Mouse (Mus musculus): ENCODE measurements around the gene Lrp3. TPM values are rescaled to one million over a fixed set of nuclear protein-coding genes. Genes with fewer than 3 reads are reported as not detected.

Gene Lrp3
- polyA plus RNA-seq, 1 experiment from 2014 or later, result 9.6 TPM

- 3% methylated on average over 54 of the region's 54 CpGs for WGBS
- H3K4me2 ChIP-seq (replicated peaks), result peak overlapping the region; percentile 73
- peaks cover 9% of the 10 kb centered on the region; the same call in 1 of the 2 replicates for H3K9me3 ChIP-seq
- H3K36me3 ChIP-seq, result no peaks in the 10 kb centered on the region
- H3K4me1 ChIP-seq, result peaks cover 18% of the 10 kb centered on the region
- H3K4me3 ChIP-seq, result peak overlapping the region; percentile 45
- 0 out of 2 replicates have a peak, but pooled peaks have one; percentile 29 for ATAC-seq (ENCODE audit: low FRiP score, low read depth)
- H3K9ac ChIP-seq, result peak overlapping the region; percentile 56; the same call in 1 of the 2 replicates
- no peak overlapping the region for H3K27ac ChIP-seq
- H3K27me3 ChIP-seq, result peaks cover 69% of the 10 kb centered on the region
Measured at GRCm38 (mm10) chr7:35184833-35185724, 30.2 kb downstream of the Lrp3 start.

- WGBS, result 53% methylated on average over 18 of the region's 18 CpGs
- Histone ChIP-seq H3K9ac (0 out of 2 replicates have a peak overlapping the region, but pooled peaks have one; percentile 19), H3K4me2 (replicated peaks) (no peak overlapping the region), H3K4me1 (0 out of 2 replicates have a peak, but pooled peaks cover 2% of the 10 kb centered on the region), H3K27ac (no peak overlapping the region), H3K36me3 (no peaks in the 10 kb centered on the region), H3K9me3 (no peaks in the 10 kb centered on the region), H3K27me3 (peaks cover 23% of the 10 kb centered on the region), H3K4me3 (no peak overlapping the region)
- no peak for ATAC-seq (ENCODE audit: low FRiP score, low read depth)
Measured at GRCm38 (mm10) chr7:35176412-35177381, 38.6 kb downstream of the Lrp3 start.

DNA sequence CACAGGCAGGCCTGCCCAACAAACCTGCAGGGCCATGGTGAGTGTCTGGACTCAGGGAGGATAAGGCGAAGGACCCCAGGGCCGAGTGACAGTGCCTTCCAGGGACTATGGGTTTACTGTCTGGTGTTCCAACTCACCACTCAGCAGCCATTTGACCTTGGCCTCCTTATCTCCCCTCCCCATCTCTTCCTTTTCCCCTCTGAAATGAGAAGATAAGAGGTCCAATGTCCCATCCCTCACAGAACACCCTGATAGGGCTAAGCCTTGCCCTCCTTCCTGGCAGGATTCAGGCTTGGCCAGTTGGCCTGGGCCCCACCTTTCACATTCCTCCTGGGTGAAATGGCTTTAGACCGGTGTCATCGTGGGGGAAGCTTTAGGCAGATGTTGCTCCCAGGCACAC, 39.8 kb downstream of the Lrp3 start:
- ATAC-seq (ENCODE audit: low FRiP score, low read depth), result no peak
- Histone ChIP-seq H3K36me3 (no peaks in the 10 kb centered on the region), H3K27me3 (peaks cover 34% of the 10 kb centered on the region), H3K9me3 (no peaks in the 10 kb centered on the region), H3K4me2 (replicated peaks) (no peak overlapping the region), H3K9ac (no peak overlapping the region), H3K27ac (no peak overlapping the region), H3K4me3 (no peak overlapping the region), H3K4me1 (0 out of 2 replicates have a peak, but pooled peaks cover 2% of the 10 kb centered on the region)
- whole genome bisulfite sequencing, result 86% methylated on average over 4 of the region's 4 CpGs

- no peaks in the 10 kb centered on the region for H3K9me3 ChIP-seq
- H3K4me3 ChIP-seq, result no peak overlapping the region
- H3K4me2 ChIP-seq (replicated peaks), result peak overlapping the region; percentile 52; the same call in 1 of the 2 replicates
- H3K27me3 ChIP-seq, result peaks cover 43% of the 10 kb centered on the region
- H3K9ac ChIP-seq, result 0 out of 2 replicates have a peak overlapping the region, but pooled peaks have one; percentile 14
- H3K4me1 ChIP-seq, result 0 out of 2 replicates have a peak, but pooled peaks cover 2% of the 10 kb centered on the region
- WGBS, result 69% methylated on average over 4 of the region's 4 CpGs
- no peak overlapping the region for H3K27ac ChIP-seq
- ATAC-seq (ENCODE audit: low FRiP score, low read depth), result no peak
- no peaks in the 10 kb centered on the region for H3K36me3 ChIP-seq
Measured at GRCm38 (mm10) chr7:35172519-35172918, 42.8 kb downstream of the Lrp3 start.

GRCm38 (mm10) chr7:35171867-35172382, 43.4 kb downstream of the Lrp3 start:
- H3K27ac ChIP-seq, result no peak overlapping the region
- peaks cover 43% of the 10 kb centered on the region for H3K27me3 ChIP-seq
- WGBS, result 5% methylated on average over 16 of the region's 16 CpGs
- H3K4me1 ChIP-seq, result 0 out of 2 replicates have a peak, but pooled peaks cover 2% of the 10 kb centered on the region
- H3K4me3 ChIP-seq, result peak overlapping the region; percentile 13; the same call in 1 of the 2 replicates
- H3K36me3 ChIP-seq, result no peaks in the 10 kb centered on the region
- no peaks in the 10 kb centered on the region for H3K9me3 ChIP-seq
- peak overlapping the region; percentile 52 for H3K4me2 ChIP-seq (replicated peaks)
- 0 out of 2 replicates have a peak overlapping the region, but pooled peaks have one; percentile 14 for H3K9ac ChIP-seq
- ATAC-seq (ENCODE audit: low FRiP score, low read depth), result peak; percentile 69

DNA sequence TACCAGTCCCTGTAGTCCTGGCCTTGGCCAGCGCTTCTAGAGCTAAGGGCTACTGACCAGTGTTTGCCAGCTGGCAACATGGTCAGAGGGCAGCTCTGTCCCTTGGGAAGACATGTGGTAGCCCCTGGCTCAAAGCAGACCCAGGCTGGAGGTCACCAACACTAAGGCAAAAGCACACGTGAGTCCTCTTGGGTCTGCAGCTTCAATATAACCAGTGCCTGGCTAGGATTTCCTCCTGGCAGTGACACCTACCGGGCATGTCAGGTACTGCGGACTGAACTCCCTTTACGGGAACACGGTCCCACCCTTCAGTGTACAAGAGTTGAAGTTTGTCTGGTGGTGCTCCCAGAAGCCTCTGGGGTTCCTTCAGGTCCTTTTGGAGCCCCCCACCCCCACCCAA, 46.0 kb downstream of the Lrp3 start:
- Histone ChIP-seq H3K9me3 (no peaks in the 10 kb centered on the region), H3K4me3 (no peak overlapping the region), H3K27ac (no peak overlapping the region), H3K36me3 (no peaks in the 10 kb centered on the region), H3K27me3 (peaks cover 41% of the 10 kb centered on the region), H3K9ac (no peak overlapping the region), H3K4me1 (0 out of 2 replicates have a peak, but pooled peaks cover 2% of the 10 kb centered on the region), H3K4me2 (replicated peaks) (no peak overlapping the region)
- 15% methylated on average over 6 of the region's 6 CpGs for WGBS
- 0 out of 2 replicates have a peak, but pooled peaks have one; percentile 12 for ATAC-seq (ENCODE audit: low FRiP score, low read depth)

DNA sequence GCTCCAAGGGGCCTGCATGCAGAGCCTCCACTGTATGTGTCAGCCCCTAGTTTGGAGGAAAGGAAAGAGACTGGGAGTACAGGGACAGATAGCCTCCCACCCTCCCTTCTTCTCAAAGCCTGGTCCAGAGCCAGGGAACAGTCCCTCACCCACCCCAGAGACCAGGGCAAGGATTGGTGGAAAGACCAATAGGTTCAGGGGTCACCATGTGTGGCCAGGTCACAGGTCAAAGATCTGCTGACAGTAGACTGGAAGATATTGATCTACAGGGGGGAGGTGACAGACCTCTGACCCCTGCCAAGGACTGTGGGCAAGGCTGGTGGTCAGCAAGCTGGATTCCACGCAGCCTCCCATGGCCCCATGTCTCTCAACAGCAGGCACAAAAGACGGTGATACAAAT, 47.4 kb downstream of the Lrp3 start:
- peaks cover 27% of the 10 kb centered on the region for H3K27me3 ChIP-seq
- no peak overlapping the region for H3K4me3 ChIP-seq
- no peak overlapping the region for H3K9ac ChIP-seq
- no peak overlapping the region for H3K27ac ChIP-seq
- no peaks in the 10 kb centered on the region for H3K36me3 ChIP-seq
- ATAC-seq (ENCODE audit: low FRiP score, low read depth), result no peak
- no peaks in the 10 kb centered on the region for H3K9me3 ChIP-seq
- 0 out of 2 replicates have a peak, but pooled peaks cover 2% of the 10 kb centered on the region for H3K4me1 ChIP-seq
- 66% methylated on average over 2 of the region's 2 CpGs for WGBS
- H3K4me2 ChIP-seq (replicated peaks), result no peak overlapping the region

DNA sequence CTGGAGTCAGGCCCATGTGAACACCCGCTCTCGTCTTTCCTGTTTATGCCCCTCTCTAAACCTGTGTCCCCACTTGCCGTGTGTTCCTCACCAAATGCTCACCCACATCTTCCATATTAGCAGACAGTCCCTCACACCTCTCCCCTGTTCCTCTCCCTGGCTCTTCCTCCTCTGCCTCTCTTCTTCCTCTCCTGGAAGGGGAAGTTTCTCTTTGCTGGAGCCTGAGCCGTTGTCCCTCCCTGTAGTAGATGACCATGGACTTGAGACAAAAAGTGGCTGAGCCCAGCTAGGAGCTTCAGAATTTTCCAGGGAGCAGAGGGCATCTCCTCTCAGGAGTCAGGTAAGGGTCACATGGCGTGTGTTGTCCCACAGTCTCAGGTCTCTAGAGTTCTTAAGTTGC, 48.3 kb downstream of the Lrp3 start:
- WGBS, result 75% methylated on average over 5 of the region's 5 CpGs
- no peaks in the 10 kb centered on the region for H3K4me1 ChIP-seq
- peaks cover 20% of the 10 kb centered on the region for H3K27me3 ChIP-seq
- no peak overlapping the region for H3K4me3 ChIP-seq
- H3K36me3 ChIP-seq, result no peaks in the 10 kb centered on the region
- H3K27ac ChIP-seq, result no peak overlapping the region
- no peak for ATAC-seq (ENCODE audit: low FRiP score, low read depth)
- no peak overlapping the region for H3K9ac ChIP-seq
- no peak overlapping the region for H3K4me2 ChIP-seq (replicated peaks)
- no peaks in the 10 kb centered on the region for H3K9me3 ChIP-seq

DNA sequence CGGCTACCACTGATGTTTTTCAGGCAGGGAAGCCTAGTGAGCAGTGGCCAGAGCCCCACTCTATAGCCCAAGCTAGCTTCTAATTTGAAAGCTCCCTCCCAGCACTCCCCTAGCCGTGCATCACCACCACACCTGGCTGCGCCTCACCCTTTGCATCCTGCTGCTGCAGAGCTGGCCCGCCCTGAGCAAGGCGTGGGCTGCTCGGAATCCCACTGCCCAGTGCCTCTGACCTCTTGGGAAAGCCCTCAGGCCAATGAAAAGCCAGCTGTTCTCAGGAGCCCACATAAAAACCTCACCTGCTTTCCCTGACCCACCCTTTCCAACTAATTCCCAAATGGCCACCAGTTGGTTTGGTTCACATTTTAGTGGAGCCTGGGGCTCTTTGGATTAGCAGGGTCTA, 51.2 kb downstream of the Lrp3 start:
- Histone ChIP-seq H3K9ac (no peak overlapping the region), H3K9me3 (no peaks in the 10 kb centered on the region), H3K27me3 (no peaks in the 10 kb centered on the region), H3K4me1 (no peaks in the 10 kb centered on the region), H3K4me3 (no peak overlapping the region), H3K36me3 (no peaks in the 10 kb centered on the region), H3K4me2 (replicated peaks) (no peak overlapping the region), H3K27ac (no peak overlapping the region)
- ATAC-seq (ENCODE audit: low FRiP score, low read depth), result no peak
- 59% methylated on average over 6 of the region's 6 CpGs for WGBS

DNA sequence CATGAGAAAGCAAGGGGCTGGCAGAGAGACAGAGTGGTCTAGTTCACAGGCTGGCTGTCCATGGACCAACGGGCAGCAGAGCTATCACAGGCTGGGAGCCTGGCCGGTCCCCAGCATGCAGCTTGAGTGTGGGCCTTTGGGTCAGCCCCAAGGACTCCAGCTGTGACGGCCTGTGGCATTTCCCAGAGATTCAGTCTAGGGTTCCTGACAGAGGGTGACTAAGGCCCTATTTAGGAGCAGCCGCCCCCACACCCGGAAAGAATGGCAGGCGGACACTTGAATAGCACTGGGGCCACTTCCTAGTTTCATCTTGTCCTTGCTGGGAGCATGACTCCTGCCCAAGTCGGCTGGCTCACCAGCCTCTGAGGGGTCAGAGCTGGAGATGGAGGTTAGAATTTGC, 51.7 kb downstream of the Lrp3 start:
- Histone ChIP-seq H3K27ac (no peak overlapping the region), H3K4me1 (no peaks in the 10 kb centered on the region), H3K4me2 (replicated peaks) (no peak overlapping the region), H3K4me3 (no peak overlapping the region), H3K9me3 (no peaks in the 10 kb centered on the region), H3K27me3 (no peaks in the 10 kb centered on the region), H3K9ac (no peak overlapping the region), H3K36me3 (no peaks in the 10 kb centered on the region)
- ATAC-seq (ENCODE audit: low FRiP score, low read depth), result no peak
- 77% methylated on average over 7 of the region's 7 CpGs for WGBS

DNA sequence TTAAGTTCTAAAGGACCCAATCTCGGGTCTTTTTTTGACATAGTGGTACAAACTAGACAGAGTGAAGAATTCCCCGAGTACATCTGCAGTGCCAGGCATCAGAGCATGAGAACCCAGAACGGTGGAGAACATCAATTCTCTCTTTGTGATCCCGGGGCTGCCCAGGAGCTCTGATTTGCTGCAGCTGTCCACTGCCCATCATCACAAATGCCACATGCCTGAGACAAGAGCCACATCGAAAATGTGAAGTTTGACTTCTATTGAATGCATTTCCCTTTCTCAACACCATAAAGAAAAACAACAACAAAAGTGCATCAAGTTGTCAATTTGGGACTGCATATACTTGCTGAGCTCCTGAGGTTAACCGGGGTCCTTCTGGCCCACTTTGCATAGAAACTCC, 52.9 kb downstream of the Lrp3 start:
- H3K4me1 ChIP-seq, result no peaks in the 10 kb centered on the region
- ATAC-seq (ENCODE audit: low FRiP score, low read depth), result no peak
- H3K36me3 ChIP-seq, result no peaks in the 10 kb centered on the region
- no peak overlapping the region for H3K4me2 ChIP-seq (replicated peaks)
- no peak overlapping the region for H3K9ac ChIP-seq
- no peak overlapping the region for H3K27ac ChIP-seq
- H3K27me3 ChIP-seq, result no peaks in the 10 kb centered on the region
- 72% methylated on average over 6 of the region's 6 CpGs for WGBS
- no peaks in the 10 kb centered on the region for H3K9me3 ChIP-seq
- H3K4me3 ChIP-seq, result no peak overlapping the region
